Mouse (Mus musculus) thymus, adult 2 months (tissue): Measurements from ENCODE around the gene Ddx60.

Experiments
- CTCF ChIP-seq: fragments of 200-500 bp; IDR thresholded peaks from 2 replicates; pipeline ENCODE4 v1.5.1; 2012; ENCODE audit warnings: mild to moderate bottlenecking, control low read depth, low read length, moderate library complexity, borderline replicate concordance; ENCODE audit not compliant: control insufficient read depth, poor library complexity, insufficient read depth; ENCODE audit errors: extremely low read depth
- POLR2A ChIP-seq: fragments of 200-500 bp; IDR thresholded peaks from 2 replicates; pipeline ENCODE4 v1.6.1; 2012; ENCODE audit warnings: mild to moderate bottlenecking, low read length, control low read depth, moderate library complexity; ENCODE audit not compliant: control insufficient read depth, poor library complexity, insufficient read depth; ENCODE audit errors: extremely low read depth

- no peak for TF ChIP-seq CTCF
- TF ChIP-seq POLR2A = no peak
These were observed 86.7 kb downstream of the Ddx60 start for GRCm38 (mm10) chr8:62014582-62014981.
